26 mouse cellular contexts compared by ENCODE assay signal in genomic region chr10:117624222-117624621, GRCm38 (mm10). TPM values are rescaled to one million over a fixed set of nuclear protein-coding genes. Genes with fewer than 3 reads are reported as not detected.
DNase-seq lines count a peak whose midpoint lies in the region; ATAC-seq lines count a peak whose summit lies in the region.
"Had no signal": no experiment of that assay in that cellular context is flagged by ENCODE, and none has a peak within 500 bp of the region (broad histone marks: within the 10 kb centered on the region; RNA-seq: fewer than 3 reads in every experiment).

No protein-coding gene starts in this region.

- no peak overlapping the region for H3K27ac ChIP-seq in forebrain, embryonic 15.5 days (replicated peaks)
- H3K27ac ChIP-seq: embryonic facial prominence, embryonic 12.5 days; embryonic facial prominence, embryonic 15.5 days; gastrocnemius, adult 2 months; hindbrain, embryonic 12.5 days; hindbrain, embryonic 15.5 days; intestine, embryonic 15.5 days; kidney, embryonic 15.5 days had no signal

- H3K4me1 ChIP-seq in forebrain, embryonic 15.5 days: peaks cover 9% of the 10 kb centered on the region

- peaks cover 22% of the 10 kb centered on the region for H3K27me3 ChIP-seq in forebrain, embryonic 15.5 days
- H3K27me3 ChIP-seq: Patski had no signal

- WGBS in forebrain, embryonic 15.5 days: 58% methylated on average over 3 of the region's 3 CpGs

- no peak for ATAC-seq in forebrain, embryonic 15.5 days (replicated peaks)
- ATAC-seq: forebrain, embryonic 14.5 days; intestine, embryonic 15.5 days; Patski had no signal

- H3K4me3 ChIP-seq in forebrain, embryonic 15.5 days: no peak overlapping the region
- H3K4me3 ChIP-seq: embryonic facial prominence, embryonic 12.5 days; embryonic facial prominence, embryonic 15.5 days; gastrocnemius, adult 2 months; hindbrain, embryonic 12.5 days; hindbrain, embryonic 15.5 days; intestine, embryonic 15.5 days; kidney, embryonic 15.5 days had no signal

- no peak overlapping the region for H3K9ac ChIP-seq in forebrain, embryonic 15.5 days (replicated peaks)
- H3K9ac ChIP-seq: embryonic facial prominence, embryonic 12.5 days; embryonic facial prominence, embryonic 15.5 days; hindbrain, embryonic 12.5 days; hindbrain, embryonic 15.5 days; intestine, embryonic 15.5 days; kidney, embryonic 15.5 days had no signal

- no peaks in the 10 kb centered on the region for H3K9me3 ChIP-seq in forebrain, embryonic 15.5 days
- H3K9me3 ChIP-seq: embryonic facial prominence, embryonic 12.5 days; embryonic facial prominence, embryonic 15.5 days; G1E; hindbrain, embryonic 12.5 days; hindbrain, embryonic 15.5 days; intestine, embryonic 15.5 days; kidney, embryonic 15.5 days had no signal

- peak; percentile 23 for DNase-seq in adrenal gland, postnatal 10 days
- DNase-seq in adrenal gland, adult 8-10 months: no peak
- peak; percentile 38 for DNase-seq in CD4-positive helper T cell, adult 2 months (ENCODE audit: low read depth, low spot score)
- peak; percentile 94 for DNase-seq in adipocyte (ENCODE audit: low spot score)
- DNase-seq in induced T-regulatory cell, adult 2 months (ENCODE audit: low read depth): peak; percentile 66
- no peak for DNase-seq in frontal cortex, postnatal 14 days (ENCODE audit: low spot score in 2 of 2)
- DNase-seq: cerebellum, adult 11 months; cerebellum, adult 2 months; cerebellum, adult 9-11 months; cerebellum, postnatal 25 days; gastrocnemius, adult 2 months; gastrocnemius, postnatal 14 days; heart, adult 11 months; kidney, adult 11 months; kidney, adult 8-10 months had no signal

- H3K36me3 ChIP-seq in forebrain, embryonic 15.5 days: no peaks in the 10 kb centered on the region
- H3K36me3 ChIP-seq: embryonic facial prominence, embryonic 12.5 days; embryonic facial prominence, embryonic 15.5 days; G1E; hindbrain, embryonic 12.5 days; hindbrain, embryonic 15.5 days; intestine, embryonic 15.5 days; kidney, embryonic 15.5 days had no signal

- H3K4me2 ChIP-seq in forebrain, embryonic 15.5 days (replicated peaks): no peak overlapping the region
- H3K4me2 ChIP-seq: embryonic facial prominence, embryonic 12.5 days; embryonic facial prominence, embryonic 15.5 days; heart, embryonic 11.5 days; hindbrain, embryonic 12.5 days; hindbrain, embryonic 15.5 days; intestine, embryonic 15.5 days; kidney, embryonic 15.5 days had no signal

RNA-seq across cellular contexts. Expression of gene Cpm, which starts 5.1 kb away (rescaled TPM):
- total RNA-seq in adrenal gland, postnatal 10 days (2021): 10 to 100 TPM; 18.5 to 19.1 TPM
- total RNA-seq in adrenal gland, adult 8-10 months (2022): 10 to 100 TPM; 19.9 to 44.3 (median 31.5) TPM
- 4.0 and 4.5 TPM in 2 replicates for polyA plus RNA-seq in forebrain, embryonic 15.5 days (2015; fragmentation: Nextera tagmentation; extraction: Ambion mirVana)
- polyA plus RNA-seq: G1E had no signal

Comparison
In these comparisons a context has a peak if more than half of its experiments do, and no peak if none do; other contexts are left out.
1. DNase-seq: peak in adrenal gland, postnatal 10 days (single experiment), CD4-positive helper T cell, adult 2 months (single experiment), adipocyte (single experiment) and induced T-regulatory cell, adult 2 months (single experiment); none in adrenal gland, adult 8-10 months (single experiment) and frontal cortex, postnatal 14 days (0 of 2).